Mouse (Mus musculus): ENCODE data around the gene H2al1c. TPM values are rescaled to one million over a fixed set of nuclear protein-coding genes. Genes with fewer than 3 reads are reported as not detected.

H2al1c gene
- total RNA-seq, 1 experiment from 2014 or later = not detected

- no peak for ATAC-seq (replicated peaks in 1 of 2; ENCODE audit: insufficient read depth in 1 of 2, low FRiP score in 2 of 2, low TSS enrichment in 1 of 2, low read depth in 1 of 2, poor library complexity in 2 of 2, severe bottlenecking in 2 of 2)
Measured at GRCm38 (mm10) chrX:11346756-11347155, 41.3 kb downstream of the H2al1c start.

Other genes with a start within 250 kb of the H2al1c start
- gene H2al1a, start 6.4 kb upstream of the H2al1c start, total RNA-seq (2017) = not detected in 2 replicates
- gene H2al1b, start 3.2 kb upstream of the H2al1c start, total RNA-seq (2017) = not detected in 2 replicates
- not detected in 2 replicates for gene H2al1d, start 3.2 kb downstream of the H2al1c start, total RNA-seq (2017)
- gene H2al1e, start 6.3 kb downstream of the H2al1c start, total RNA-seq (2017) = not detected in 2 replicates
- gene H2al1f, start 9.5 kb downstream of the H2al1c start, total RNA-seq (2017) = not detected in 2 replicates
- gene H2al1g, start 12.6 kb downstream of the H2al1c start, total RNA-seq (2017) = not detected in 2 replicates
- gene H2al1h, start 15.8 kb downstream of the H2al1c start, total RNA-seq (2017) = not detected in 2 replicates
- not detected in 2 replicates for gene H2al1i, start 19.0 kb downstream of the H2al1c start, total RNA-seq (2017)
- gene H2al1j, start 22.2 kb downstream of the H2al1c start, total RNA-seq (2017) = not detected in 2 replicates

All from hematopoietic stem cell, adult 5-6 weeks (primary cell).